Mouse (Mus musculus) ovary, adult 18-20 months (tissue): ENCODE measurements around the gene Plin2.
"Not testable (repeated sequence)": the region's sequence is repeated elsewhere in the genome, so short reads cannot be mapped to it uniquely, and the experiment has no call there.

Experiments
- DNase-seq: peaks from one replicate; pipeline ENCODE4 v3.0.0; 2022; ENCODE audit warnings: low spot score, mixed read lengths

The Plin2 gene

GRCm38 (mm10) chr4:86626496-86626895, 43.4 kb downstream of the Plin2 start:
- not testable (repeated sequence) for DNase-seq

- DNase-seq = no peak
Observed at GRCm38 (mm10) chr4:86625463-86625862, 44.4 kb downstream of the Plin2 start.

GRCm38 (mm10) chr4:86622532-86622931, 47.3 kb downstream of the Plin2 start:
- DNase-seq = not testable (repeated sequence)

GRCm38 (mm10) chr4:86622116-86622515, 47.7 kb downstream of the Plin2 start:
- no peak for DNase-seq

- no peak for DNase-seq
Observed at GRCm38 (mm10) chr4:86620506-86620905, 49.4 kb downstream of the Plin2 start.

- no peak for DNase-seq
Observed at GRCm38 (mm10) chr4:86612289-86612620, 57.6 kb downstream of the Plin2 start.

GRCm38 (mm10) chr4:86611524-86612288, 58.2 kb downstream of the Plin2 start, which contains the start of gene Haus6:
TSS of gene Haus6 (minus strand) at chr4:86612055.
- peak; percentile 93 for DNase-seq
